Mouse (Mus musculus) urinary bladder, adult 2 months (tissue): ENCODE measurements around the gene Nav2. TPM values are rescaled to one million over a fixed set of nuclear protein-coding genes. Genes with fewer than 3 reads are reported as not detected.

Experiments used
- DNase-seq: peaks from one replicate; pipeline ENCODE4 v3.0.0; 2022; ENCODE audit warnings: low spot score
- polyA plus RNA-seq: library from polyadenylated mRNA; depleted of rRNA; stranded (reverse); fragments of >200 nt; gene quantifications from 2 replicates; pipeline ENCODE4 v1.2.3, GENCODE M21; 2012

The Nav2 gene
- polyA plus RNA-seq, 1 experiment = 4.6 TPM

GRCm38 (mm10) chr7:49249996-49250395, 341.5 kb downstream of the Nav2 start:
- DNase-seq = peak; percentile 54

- DNase-seq = no peak
These were observed 342.2 kb downstream of the Nav2 start for GRCm38 (mm10) chr7:49250581-49251307.

- DNase-seq = no peak
These were observed 342.8 kb downstream of the Nav2 start for GRCm38 (mm10) chr7:49251308-49251638.

- no peak for DNase-seq
These were observed 343.9 kb downstream of the Nav2 start for GRCm38 (mm10) chr7:49252444-49252843.

DNA sequence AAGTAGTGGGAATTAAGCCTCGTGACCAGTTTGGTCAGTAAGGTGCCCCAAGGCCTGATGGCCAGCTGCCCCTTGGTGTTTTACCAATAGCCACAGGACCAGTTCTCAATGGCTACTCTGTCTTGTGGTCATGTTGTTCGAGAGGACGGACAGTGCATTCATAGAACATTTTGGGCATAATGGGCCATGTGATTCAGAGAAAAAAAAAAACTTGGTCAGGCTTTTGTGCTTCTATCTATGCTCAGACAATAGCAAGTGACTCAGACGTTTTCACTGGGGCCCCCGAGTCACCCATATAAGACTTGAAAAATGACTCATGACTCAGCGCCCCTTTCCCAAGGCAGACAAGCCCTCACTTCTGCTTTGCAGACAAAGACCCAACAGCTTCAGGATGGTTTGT, 344.4 kb downstream of the Nav2 start:
- DNase-seq = no peak

GRCm38 (mm10) chr7:49255053-49255452, 346.5 kb downstream of the Nav2 start:
- no peak for DNase-seq

DNA sequence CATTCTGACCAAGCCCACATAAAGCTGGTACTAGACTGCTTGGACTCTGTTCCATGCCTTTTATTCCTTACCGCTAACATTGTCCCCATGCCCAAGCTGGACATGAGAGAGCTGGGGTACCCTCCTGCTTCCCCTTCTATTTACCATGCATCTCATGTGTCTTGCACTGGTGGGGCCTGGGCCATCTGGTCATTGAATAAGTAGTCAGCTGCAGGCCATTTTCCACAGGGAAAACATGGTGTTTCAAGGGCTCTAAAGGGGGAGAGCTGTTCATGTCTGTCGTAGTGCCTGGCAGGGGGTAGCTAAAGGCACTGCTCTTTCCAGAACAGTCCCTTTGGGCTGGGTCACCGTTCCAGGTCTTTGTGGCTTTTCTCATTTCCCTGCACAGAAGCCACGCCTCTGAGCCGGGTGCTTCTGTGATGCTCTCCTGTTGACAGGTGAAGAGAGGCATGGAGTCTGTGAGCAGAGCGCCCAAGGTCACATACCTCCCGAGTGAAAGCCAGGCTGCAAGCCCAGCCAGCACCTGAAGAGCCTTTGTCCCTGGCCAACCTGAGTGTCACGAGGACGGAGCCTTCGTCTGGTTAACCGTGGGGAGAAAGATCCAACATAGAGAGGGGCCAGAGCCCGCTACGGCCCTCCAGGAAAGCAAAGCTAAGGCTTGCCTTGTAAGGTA, 348.9 kb downstream of the Nav2 start:
- no peak for DNase-seq

- DNase-seq = no peak
These were observed 349.6 kb downstream of the Nav2 start for GRCm38 (mm10) chr7:49258088-49258487.

GRCm38 (mm10) chr7:49261941-49262511, 353.5 kb downstream of the Nav2 start:
- no peak for DNase-seq

GRCm38 (mm10) chr7:49266422-49266821, 357.9 kb downstream of the Nav2 start:
- no peak for DNase-seq

DNA sequence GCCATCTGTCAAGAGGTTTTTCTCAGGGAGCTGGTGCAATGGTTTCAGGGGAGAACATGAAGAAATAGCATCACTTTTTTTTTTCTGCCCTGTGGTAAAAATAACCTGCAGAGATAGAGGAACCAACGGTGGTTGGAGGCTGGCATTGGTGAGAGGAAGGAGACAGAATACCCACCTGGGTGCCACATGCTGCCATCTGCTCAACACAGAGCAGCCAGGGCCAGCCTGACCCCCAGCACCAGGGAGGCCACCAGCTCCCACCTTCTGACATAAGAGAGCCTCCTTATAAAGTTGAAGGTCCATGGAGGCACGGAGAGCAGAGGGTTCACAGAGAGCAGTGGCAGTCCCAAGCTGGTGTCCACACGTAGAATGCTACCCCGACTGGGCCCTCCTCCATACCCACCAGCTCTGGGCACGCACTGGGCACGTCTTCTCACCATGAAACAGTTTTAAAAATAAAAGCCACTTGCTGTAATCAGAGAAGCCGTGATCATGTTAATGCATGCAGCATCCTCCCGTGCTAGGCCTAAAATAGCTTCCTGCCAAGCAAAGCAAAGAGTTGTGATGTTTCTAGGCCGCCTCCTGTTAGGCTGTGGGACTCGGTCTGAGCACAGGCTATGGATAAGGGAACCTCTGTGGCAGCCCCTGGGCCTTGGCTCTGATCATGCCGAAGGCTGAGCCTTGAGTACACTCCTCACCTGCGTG, 359.3 kb downstream of the Nav2 start:
- no peak for DNase-seq

GRCm38 (mm10) chr7:49268401-49268921, 359.9 kb downstream of the Nav2 start:
- DNase-seq = no peak

DNA sequence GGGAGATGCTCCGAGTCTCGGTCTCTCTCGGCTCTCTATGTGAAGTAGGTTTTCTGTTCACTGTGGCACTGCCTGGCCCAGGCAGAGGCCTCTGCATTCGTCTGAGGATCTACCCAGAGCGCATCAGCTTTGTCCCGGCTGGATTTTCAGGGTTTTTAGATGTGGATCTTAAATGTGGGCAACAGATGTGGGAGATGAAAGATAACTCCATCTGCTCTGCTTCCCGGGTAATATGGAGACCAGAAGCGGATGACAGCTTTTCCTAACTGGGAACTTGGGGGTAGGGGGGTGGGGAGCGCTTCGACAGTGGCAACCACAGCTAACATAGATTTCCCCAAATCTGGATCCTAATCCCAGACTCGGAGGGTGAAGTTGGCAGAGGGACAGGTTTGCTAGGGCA, 362.3 kb downstream of the Nav2 start:
- no peak for DNase-seq

- peak; percentile 50 for DNase-seq
These were observed 364.2 kb downstream of the Nav2 start for GRCm38 (mm10) chr7:49272445-49273439.

DNA sequence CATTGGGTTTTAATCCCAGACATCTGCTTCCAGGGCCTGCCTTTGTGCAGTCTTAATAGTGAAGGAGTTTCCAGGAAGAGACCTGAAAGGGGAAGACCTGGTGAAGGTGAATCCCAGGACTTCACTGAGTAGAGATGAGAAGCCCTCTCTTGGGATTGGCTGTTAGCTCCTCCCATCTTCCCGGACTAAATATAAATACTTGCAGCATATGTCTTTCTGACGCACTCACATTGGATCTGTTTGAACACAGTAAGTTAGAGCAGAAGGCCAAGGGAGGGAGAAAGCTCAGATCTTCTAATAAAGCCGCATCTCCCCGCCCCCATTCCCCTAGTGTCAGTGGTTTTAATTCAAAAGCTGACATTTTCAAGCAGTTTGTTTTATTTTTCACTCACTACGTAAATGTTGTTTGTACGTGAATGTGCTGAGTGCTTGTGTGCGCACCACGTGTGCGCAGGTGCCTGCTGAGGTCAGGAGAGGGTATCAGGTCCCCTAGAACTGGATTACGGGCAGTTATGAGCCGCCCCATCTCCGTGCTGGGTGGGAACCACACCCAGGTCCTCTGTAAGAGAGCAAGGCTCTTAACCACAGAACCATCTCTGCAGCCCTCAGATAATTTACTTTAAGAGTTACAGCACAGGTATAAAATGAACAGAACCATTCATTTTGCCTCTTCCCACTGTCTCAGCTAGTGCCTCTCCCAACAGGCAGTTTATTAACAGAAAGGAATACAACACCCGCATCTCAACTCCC, 365.6 kb downstream of the Nav2 start:
- DNase-seq = no peak

GRCm38 (mm10) chr7:49274676-49275075, 366.2 kb downstream of the Nav2 start:
- no peak for DNase-seq

GRCm38 (mm10) chr7:49276163-49276562, 367.6 kb downstream of the Nav2 start:
- DNase-seq = no peak

- DNase-seq = no peak
These were observed 369.2 kb downstream of the Nav2 start for GRCm38 (mm10) chr7:49277685-49278084.

DNA sequence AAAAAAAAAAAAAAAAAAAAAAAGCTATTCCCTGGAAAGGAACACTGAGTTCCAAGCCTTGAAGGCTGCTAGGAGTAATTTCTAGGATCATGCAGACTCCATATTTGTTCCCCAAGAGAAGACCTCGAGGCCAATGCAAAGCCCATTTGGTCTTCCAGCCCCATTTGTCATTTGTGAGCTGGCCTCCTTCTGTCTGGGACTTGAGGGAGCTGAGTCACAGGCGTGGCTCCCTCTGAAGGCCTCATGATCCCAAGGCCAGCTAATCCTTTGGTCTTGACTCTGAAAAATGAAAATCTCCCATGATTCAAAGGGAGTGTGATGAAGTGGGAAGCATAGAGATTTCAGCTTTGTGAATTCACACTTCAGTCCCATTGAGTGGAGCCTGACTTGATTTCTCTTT, 370.0 kb downstream of the Nav2 start:
- no peak for DNase-seq

DNA sequence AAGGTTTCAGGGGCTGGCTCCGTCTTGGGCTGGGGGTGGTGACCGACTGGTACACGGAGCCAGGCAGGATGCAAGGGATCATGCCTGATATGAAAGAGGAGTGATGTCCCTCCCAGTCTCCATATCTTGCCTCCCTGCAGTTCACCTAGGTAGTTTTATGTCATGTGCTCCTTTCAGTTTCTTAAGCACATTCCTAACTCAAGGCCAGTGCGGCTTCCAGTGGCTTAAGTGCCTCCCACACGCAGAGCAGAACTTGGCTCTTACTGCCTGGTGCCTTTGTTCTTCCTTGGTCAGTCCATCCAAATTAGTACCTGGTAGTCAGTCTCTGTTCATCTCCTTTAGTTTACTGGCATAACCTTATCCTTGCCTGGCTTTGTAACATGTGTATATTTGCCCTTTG, 371.9 kb downstream of the Nav2 start:
- DNase-seq = no peak
